Mouse (Mus musculus) bone marrow macrophage, adult 2 months (primary cell): Measurements from ENCODE around the gene Uba52.
"Not testable (repeated sequence)": the region's sequence is repeated elsewhere in the genome, so short reads cannot be mapped to it uniquely, and the experiment has no call there.

Experiments
- CTCF ChIP-seq: IDR thresholded peaks from 2 replicates; pipeline ENCODE4 v1.5.1; 2012; ENCODE audit warnings: low read depth, mild to moderate bottlenecking, low read length, moderate library complexity
- POLR2A ChIP-seq: IDR thresholded peaks from 2 replicates; pipeline ENCODE4 v1.6.1; 2012; ENCODE audit warnings: mild to moderate bottlenecking, low read depth, low read length, borderline replicate concordance

GRCm38 (mm10) chr8:70511174-70511573 lies 573 bp upstream of the Uba52 start:
- not testable (repeated sequence) for TF ChIP-seq POLR2A, CTCF
